Mouse (Mus musculus) limb, embryonic 11.5 days (tissue): ENCODE data around the gene Pkd1. TPM values are rescaled to one million over a fixed set of nuclear protein-coding genes. Genes with fewer than 3 reads are reported as not detected.
A peak's percentile ranks its signal among the peaks of the same experiment; 100 is the strongest.

Experiments used
- ATAC-seq: fragments of 200-750 bp; cut with Nextera tagmentation; 2 replicates; pipeline ENCODE4 v1.8.0; 2017; ENCODE audit warnings: low read depth; ENCODE audit not compliant: insufficient number of reproducible peaks, low FRiP score, low TSS enrichment
- DNase-seq: peaks from one replicate; pipeline ENCODE4 v3.0.0-alpha.2; 2015; ENCODE audit warnings: low spot score
- H3K27ac ChIP-seq: fragments of 300-500 bp; sonication (generic); replicated peaks from 2 replicates; pipeline ENCODE4 v1.5.1; 2014; ENCODE audit warnings: low read depth, mild to moderate bottlenecking, low read length
- H3K27me3 ChIP-seq: fragments of 300-500 bp; sonication (generic); 2 replicates; pipeline ENCODE4 v1.6.1; 2014; ENCODE audit warnings: mild to moderate bottlenecking, low read length, mixed read lengths; ENCODE audit not compliant: control insufficient read depth, insufficient read depth
- H3K36me3 ChIP-seq: fragments of 300-500 bp; sonication (generic); 2 replicates; pipeline ENCODE4 v1.6.1; 2014; ENCODE audit warnings: mild to moderate bottlenecking, low read length, moderate library complexity, mixed read lengths; ENCODE audit not compliant: control insufficient read depth, insufficient read depth
- H3K4me1 ChIP-seq: fragments of 300-500 bp; sonication (generic); 2 replicates; pipeline ENCODE4 v1.6.1; 2014; ENCODE audit warnings: low read length, mixed read lengths; ENCODE audit not compliant: control insufficient read depth, insufficient read depth
- H3K4me2 ChIP-seq: fragments of 300-500 bp; sonication (generic); 2 replicates; pipeline ENCODE4 v1.6.1; 2014; ENCODE audit warnings: low read depth, mild to moderate bottlenecking, moderate library complexity; ENCODE audit not compliant: severe bottlenecking
- H3K4me3 ChIP-seq: fragments of 300-500 bp; sonication (generic); 2 replicates; pipeline ENCODE4 v1.5.1; 2014; ENCODE audit warnings: low read depth, low read length
- H3K9ac ChIP-seq: fragments of 300-500 bp; sonication (generic); 2 replicates; pipeline ENCODE4 v1.6.1; 2014; ENCODE audit warnings: mild to moderate bottlenecking, low read length
- H3K9me3 ChIP-seq: fragments of 300-500 bp; sonication (generic); 2 replicates; pipeline ENCODE4 v1.6.1; 2016; ENCODE audit warnings: low read length; ENCODE audit not compliant: control insufficient read depth
- WGBS: fragments of 180-500 bp; shearing (Covaris S2); extraction: QIAGEN DNeasy Blood & Tissue Kit; methylation state at CpG from one replicate; pipeline ENCODE4 v1.1.7; 2014; 5-methylcytosine and 5-hydroxymethylcytosine counted together
- polyA plus RNA-seq: library from polyadenylated mRNA; unstranded; fragments of >200 nt; fragmentation: Nextera tagmentation; extraction: Ambion mirVana; gene quantifications from 2 replicates; pipeline ENCODE4 v1.2.1, GENCODE M21; 2014

Gene Pkd1
- polyA plus RNA-seq, 1 experiment from 2014 or later, result 22.5 TPM

DNA sequence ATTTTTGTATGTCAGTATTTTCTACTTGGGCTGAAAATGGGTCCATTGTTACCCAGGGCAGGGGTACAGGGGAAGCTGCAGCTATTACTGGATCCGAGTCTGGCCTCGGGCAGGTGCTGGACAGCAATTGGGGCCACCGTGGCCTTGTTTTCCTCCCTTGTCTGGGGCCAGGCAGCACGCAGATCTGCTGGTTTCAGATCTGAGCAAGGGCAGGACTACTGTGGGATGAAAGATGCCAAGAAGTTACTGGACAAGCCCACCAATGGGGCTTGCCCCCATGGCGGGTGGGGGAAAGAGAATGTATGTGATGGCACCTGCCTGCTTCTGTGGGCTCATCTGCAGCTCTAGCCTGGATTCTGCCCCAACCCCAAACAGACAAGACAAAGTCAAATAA lies 46.4 kb downstream of the Pkd1 start:
- no peak for ATAC-seq
- H3K4me3 ChIP-seq, result no peak overlapping the region
- H3K4me2 ChIP-seq, result no peak overlapping the region
- no peak for DNase-seq
- no peaks in the 10 kb centered on the region for H3K4me1 ChIP-seq
- H3K27me3 ChIP-seq, result no peaks in the 10 kb centered on the region
- 82% methylated on average over 5 of the region's 5 CpGs for WGBS
- H3K9me3 ChIP-seq, result no peaks in the 10 kb centered on the region
- H3K36me3 ChIP-seq, result peaks cover 43% of the 10 kb centered on the region
- H3K27ac ChIP-seq, result no peak overlapping the region
- H3K9ac ChIP-seq, result no peak overlapping the region

DNA sequence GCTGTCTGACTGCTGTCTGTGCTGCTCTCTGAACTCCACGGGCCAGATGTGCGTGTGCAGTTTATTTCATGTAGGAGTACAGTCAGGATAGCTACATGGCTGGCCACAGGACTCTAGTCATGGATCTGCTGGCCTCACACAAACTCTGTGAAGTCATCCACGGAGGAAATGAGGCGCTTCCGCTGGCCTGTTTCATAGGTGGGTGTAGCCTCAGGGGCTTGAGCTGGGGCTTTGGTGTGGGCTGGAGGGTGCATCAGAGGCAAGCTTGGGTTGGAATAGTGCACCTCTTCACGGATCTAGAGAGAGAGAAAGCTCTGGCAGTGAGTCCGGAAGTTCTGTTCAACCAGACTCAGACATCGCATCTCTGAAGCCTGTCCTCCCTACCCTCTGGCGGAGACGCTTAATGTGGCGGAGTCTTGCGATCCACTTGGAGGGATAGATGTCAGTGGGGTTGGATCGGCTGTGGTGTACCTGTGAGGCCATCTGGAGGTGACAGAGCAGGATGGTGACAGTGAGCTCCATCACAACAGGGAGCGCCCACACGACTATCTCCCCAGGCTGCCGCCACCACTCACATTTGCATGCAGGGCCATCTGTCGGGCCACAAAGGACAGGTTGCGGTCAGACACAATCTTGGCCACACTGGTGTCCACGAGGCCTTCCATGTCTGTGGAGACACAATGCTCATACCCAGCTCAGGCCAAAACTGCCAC lies 47.0 kb downstream of the Pkd1 start:
- Histone ChIP-seq H3K4me1 (no peaks in the 10 kb centered on the region), H3K9me3 (no peaks in the 10 kb centered on the region), H3K9ac (no peak overlapping the region), H3K27ac (no peak overlapping the region), H3K4me2 (no peak overlapping the region), H3K27me3 (no peaks in the 10 kb centered on the region), H3K4me3 (no peak overlapping the region), H3K36me3 (peaks cover 44% of the 10 kb centered on the region)
- ATAC-seq (no peak), DNase-seq (no peak)
- WGBS, result 94% methylated on average over 19 of the region's 19 CpGs

- Histone ChIP-seq H3K4me2 (no peak overlapping the region), H3K36me3 (peaks cover 43% of the 10 kb centered on the region), H3K9ac (no peak overlapping the region), H3K4me3 (no peak overlapping the region), H3K9me3 (no peaks in the 10 kb centered on the region), H3K27ac (no peak overlapping the region), H3K4me1 (no peaks in the 10 kb centered on the region), H3K27me3 (no peaks in the 10 kb centered on the region)
- 87% methylated on average over 3 of the region's 3 CpGs for WGBS
- ATAC-seq (no peak), DNase-seq (no peak)
Measured at GRCm38 (mm10) chr17:24597989-24598388, 48.4 kb downstream of the Pkd1 start.

DNA sequence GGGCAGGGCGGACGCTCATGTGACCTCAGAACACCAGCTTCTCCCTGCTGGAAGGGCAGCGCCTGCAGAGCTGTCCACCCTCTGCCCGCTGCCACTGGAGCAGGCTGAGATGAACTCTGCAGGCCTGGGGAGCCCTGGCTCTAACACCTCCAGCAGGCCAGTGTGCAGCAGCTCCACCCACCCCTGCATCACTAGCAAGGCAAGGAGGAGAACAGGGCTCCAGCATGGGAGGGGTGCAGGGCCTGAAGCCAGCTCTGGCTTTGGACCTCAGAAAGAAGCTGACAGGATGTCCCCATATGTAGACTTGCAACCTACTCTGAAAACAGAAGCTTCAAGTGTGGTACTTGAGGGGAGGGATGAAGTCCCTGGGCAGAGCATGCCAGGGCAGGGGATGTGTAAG lies 50.9 kb downstream of the Pkd1 start:
- Histone ChIP-seq H3K4me2 (no peak overlapping the region), H3K9ac (peak overlapping the region; percentile 5; the same call in 1 of the 2 replicates), H3K4me3 (no peak overlapping the region), H3K4me1 (no peaks in the 10 kb centered on the region), H3K27me3 (no peaks in the 10 kb centered on the region), H3K27ac (no peak overlapping the region), H3K9me3 (no peaks in the 10 kb centered on the region), H3K36me3 (peaks cover 30% of the 10 kb centered on the region)
- ATAC-seq (no peak), DNase-seq (no peak)
- 94% methylated on average over 4 of the region's 4 CpGs for WGBS

DNA sequence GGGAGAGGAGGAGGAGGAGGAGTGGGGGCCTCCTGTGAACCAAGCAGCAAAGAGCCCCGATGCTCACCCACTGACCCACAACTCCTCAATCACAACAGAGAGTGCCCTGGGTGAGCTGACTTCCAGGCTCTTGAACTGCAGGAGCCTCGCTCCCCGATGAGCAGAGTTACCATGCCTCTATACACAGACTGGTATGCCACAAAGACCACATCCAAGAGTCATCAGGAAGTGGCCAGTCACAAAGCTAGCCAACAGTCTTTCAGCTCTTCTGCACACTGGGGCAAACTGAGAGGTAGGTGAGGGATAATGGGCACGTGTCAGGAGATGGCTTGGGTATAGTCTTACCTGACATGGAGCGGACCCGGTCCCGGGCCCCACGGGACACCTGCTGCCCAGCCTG lies 54.3 kb downstream of the Pkd1 start:
- Histone ChIP-seq H3K4me1 (no peaks in the 10 kb centered on the region), H3K27me3 (no peaks in the 10 kb centered on the region), H3K36me3 (peaks cover 21% of the 10 kb centered on the region), H3K4me2 (no peak overlapping the region), H3K27ac (no peak overlapping the region), H3K9ac (no peak overlapping the region), H3K9me3 (no peaks in the 10 kb centered on the region), H3K4me3 (no peak overlapping the region)
- DNase-seq (no peak), ATAC-seq (no peak)
- 90% methylated on average over 8 of the region's 8 CpGs for WGBS

- Histone ChIP-seq H3K9ac (no peak overlapping the region), H3K9me3 (no peaks in the 10 kb centered on the region), H3K4me1 (no peaks in the 10 kb centered on the region), H3K27me3 (no peaks in the 10 kb centered on the region), H3K27ac (no peak overlapping the region), H3K4me2 (no peak overlapping the region), H3K4me3 (no peak overlapping the region), H3K36me3 (peaks cover 21% of the 10 kb centered on the region)
- WGBS, result 80% methylated on average over 3 of the region's 3 CpGs
- DNase-seq (no peak), ATAC-seq (no peak)
Measured at GRCm38 (mm10) chr17:24604557-24604956, 54.9 kb downstream of the Pkd1 start.

DNA sequence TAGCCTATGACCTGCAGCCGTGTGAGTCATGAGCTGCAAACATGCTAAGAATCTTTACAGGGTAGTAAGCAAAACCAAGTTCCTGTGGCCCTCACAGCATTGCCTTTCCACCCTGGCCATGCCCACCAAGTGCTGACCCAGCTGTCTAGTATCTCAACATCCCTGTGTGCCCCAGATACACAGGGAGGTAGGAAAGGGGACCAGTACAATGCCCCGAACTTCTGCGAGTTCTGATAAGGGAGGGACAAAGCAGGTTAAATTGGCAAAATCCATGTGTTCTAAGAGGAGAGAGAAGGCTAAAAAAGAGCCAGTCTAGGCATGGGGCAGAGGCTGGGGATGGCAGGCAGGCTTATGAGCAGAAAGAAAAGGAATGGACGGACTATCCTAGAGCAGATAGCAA lies 58.7 kb downstream of the Pkd1 start:
- WGBS, result 87% methylated on average over 4 of the region's 4 CpGs
- Histone ChIP-seq H3K4me2 (no peak overlapping the region), H3K27me3 (no peaks in the 10 kb centered on the region), H3K36me3 (peaks cover 6% of the 10 kb centered on the region), H3K4me1 (no peaks in the 10 kb centered on the region), H3K9ac (no peak overlapping the region), H3K9me3 (no peaks in the 10 kb centered on the region), H3K4me3 (no peak overlapping the region), H3K27ac (no peak overlapping the region)
- DNase-seq, result no peak
- no peak for ATAC-seq

DNA sequence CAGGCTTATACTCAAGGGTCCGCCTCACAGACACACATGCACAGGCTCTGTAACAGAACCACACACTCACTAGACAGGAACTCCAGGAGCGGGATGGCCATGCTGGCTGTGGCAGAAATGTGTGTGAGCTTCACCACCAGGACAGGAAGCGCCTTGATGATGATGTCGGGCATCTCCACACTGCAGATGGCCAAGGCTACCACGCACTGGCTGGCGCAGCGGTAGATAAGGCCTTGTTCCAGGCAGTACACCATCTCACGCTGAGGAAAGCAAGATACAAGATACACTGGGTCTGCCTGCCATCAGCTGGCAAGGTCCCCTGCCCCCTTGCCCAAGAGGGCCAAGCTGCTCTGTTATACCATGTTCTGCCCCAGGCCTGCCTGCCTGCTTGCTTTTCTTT lies 59.2 kb downstream of the Pkd1 start:
- 94% methylated on average over 8 of the region's 8 CpGs for WGBS
- H3K27me3 ChIP-seq, result no peaks in the 10 kb centered on the region
- ATAC-seq (no peak), DNase-seq (no peak)
- no peak overlapping the region for H3K4me2 ChIP-seq
- H3K36me3 ChIP-seq, result peaks cover 10% of the 10 kb centered on the region
- H3K4me3 ChIP-seq, result no peak overlapping the region
- H3K9ac ChIP-seq, result no peak overlapping the region
- H3K4me1 ChIP-seq, result no peaks in the 10 kb centered on the region
- no peaks in the 10 kb centered on the region for H3K9me3 ChIP-seq
- no peak overlapping the region for H3K27ac ChIP-seq

DNA sequence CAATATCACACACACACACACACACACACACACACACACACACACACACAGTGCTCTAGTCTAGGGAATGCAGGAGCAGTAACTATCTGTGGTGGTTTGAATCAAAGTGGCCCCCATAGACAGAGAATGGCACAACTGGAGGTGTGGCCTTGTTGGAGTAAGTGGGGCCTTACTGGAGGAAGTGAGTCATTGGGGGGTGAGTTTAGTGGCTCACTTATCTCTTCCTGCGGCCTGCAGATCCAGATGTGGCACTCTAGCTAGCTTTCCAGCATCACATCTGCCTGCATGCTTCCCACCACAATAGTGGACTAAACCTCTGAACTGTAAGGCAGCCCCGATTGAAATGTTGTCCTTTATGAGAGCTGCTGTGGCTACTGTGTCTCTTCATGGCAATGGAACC lies 61.1 kb downstream of the Pkd1 start:
- H3K36me3 ChIP-seq, result peaks cover 21% of the 10 kb centered on the region
- no peak overlapping the region for H3K4me2 ChIP-seq
- DNase-seq, result no peak
- 89% methylated on average over 2 of the region's 2 CpGs for WGBS
- H3K4me1 ChIP-seq, result no peaks in the 10 kb centered on the region
- no peak overlapping the region for H3K9ac ChIP-seq
- no peaks in the 10 kb centered on the region for H3K27me3 ChIP-seq
- H3K4me3 ChIP-seq, result no peak overlapping the region
- H3K27ac ChIP-seq, result no peak overlapping the region
- no peaks in the 10 kb centered on the region for H3K9me3 ChIP-seq
- no peak for ATAC-seq
